Mouse (Mus musculus) ES-Bruce4 (cell line): ENCODE measurements around the gene Ssna1.

Experiments used
- CTCF ChIP-seq: IDR thresholded peaks from one replicate; pipeline ENCODE4 v1.8.1; 2011; ENCODE audit warnings: low read depth, low read length
- EP300 ChIP-seq: IDR thresholded peaks from 2 replicates; pipeline ENCODE4 v1.6.1; 2011; ENCODE audit warnings: low read depth, low read length; ENCODE audit not compliant: insufficient read depth

DNA sequence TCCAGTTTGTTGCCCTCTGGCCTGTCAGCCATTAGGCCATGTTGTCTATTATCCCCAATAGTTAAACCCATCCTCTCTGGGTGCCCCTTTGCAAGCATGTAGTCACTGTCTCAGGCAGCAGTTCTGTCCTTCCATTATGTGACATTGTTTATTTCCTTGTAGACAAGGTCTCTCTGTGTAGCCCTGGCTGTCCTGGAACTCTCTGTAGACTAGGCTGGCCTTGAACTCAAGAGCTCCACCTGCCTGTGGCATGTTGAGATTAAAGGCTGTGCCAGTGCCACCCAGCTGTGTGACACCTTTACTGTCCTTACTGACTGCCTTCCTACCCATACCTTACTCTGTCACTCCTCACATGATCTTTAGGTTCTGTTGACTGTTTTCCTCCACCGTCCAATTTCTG lies 19.9 kb downstream of the Ssna1 start:
- TF ChIP-seq CTCF: peak; percentile 52
- no peak for TF ChIP-seq EP300
